Mouse (Mus musculus): ENCODE measurements around the gene Vamp2. TPM values are rescaled to one million over a fixed set of nuclear protein-coding genes. Genes with fewer than 3 reads are reported as not detected.

The Vamp2 gene
- total and polyA plus RNA-seq, 2 experiments from 2014 or later = 25.2 to 59.2 TPM

- Histone ChIP-seq H3K27ac (ENCODE audit: low read depth) (peak overlapping the region; percentile 93), H3K4me1 (ENCODE audit: control insufficient read depth, insufficient read depth) (peaks cover 44% of the 10 kb centered on the region), H3K4me3 (ENCODE audit: low read depth, low read length) (peak overlapping the region; percentile 89), H3K27me3 (ENCODE audit: control insufficient read depth, insufficient read depth, low read length) (no peaks in the 10 kb centered on the region), H3K9me3 (replicated peaks; ENCODE audit: control insufficient read depth, low read length) (no peaks in the 10 kb centered on the region), H3K4me2 (ENCODE audit: low read depth, low read length) (peak overlapping the region; percentile 90), H3K36me3 (replicated peaks; ENCODE audit: control insufficient read depth, insufficient read depth, low read length) (no peaks in the 10 kb centered on the region), H3K9ac (replicated peaks; ENCODE audit: low read depth, low read length) (no peak overlapping the region)
- no peak for DNase-seq (ENCODE audit: low spot score)
- no peak for ATAC-seq (ENCODE audit: insufficient read depth, low read depth)
- TF ChIP-seq EP300 (IDR thresholded peaks at IDR 0.05; ENCODE audit: low read depth) (no peak), CTCF (IDR thresholded peaks at IDR 0.05; ENCODE audit: low read depth) (no peak)
- 1% methylated on average over 17 of the region's 17 CpGs for WGBS
These were observed 26.0 kb upstream of the Vamp2 start for GRCm38 (mm10) chr11:69062194-69062760.

GRCm38 (mm10) chr11:69062761-69063224 is 25.5 kb upstream of the Vamp2 start:
- H3K9me3 ChIP-seq (replicated peaks; ENCODE audit: control insufficient read depth, low read length) = no peaks in the 10 kb centered on the region
- 0% methylated on average over 19 of the region's 19 CpGs for WGBS
- H3K27ac ChIP-seq (ENCODE audit: low read depth) = peak overlapping the region; percentile 93
- ATAC-seq (ENCODE audit: insufficient read depth, low read depth) (peak; percentile 17), DNase-seq (ENCODE audit: low spot score) (peak; percentile 79)
- no peaks in the 10 kb centered on the region for H3K36me3 ChIP-seq (replicated peaks; ENCODE audit: control insufficient read depth, insufficient read depth, low read length)
- peak overlapping the region; percentile 83 for H3K9ac ChIP-seq (replicated peaks; ENCODE audit: low read depth, low read length)
- H3K27me3 ChIP-seq (ENCODE audit: control insufficient read depth, insufficient read depth, low read length) = no peaks in the 10 kb centered on the region
- TF ChIP-seq CTCF (IDR thresholded peaks at IDR 0.05; ENCODE audit: low read depth) (no peak), EP300 (IDR thresholded peaks at IDR 0.05; ENCODE audit: low read depth) (no peak; the same call in 1 of the 2 replicates)
- peaks cover 49% of the 10 kb centered on the region for H3K4me1 ChIP-seq (ENCODE audit: control insufficient read depth, insufficient read depth)
- H3K4me2 ChIP-seq (ENCODE audit: low read depth, low read length) = peak overlapping the region; percentile 87
- peak overlapping the region; percentile 89 for H3K4me3 ChIP-seq (ENCODE audit: low read depth, low read length)

- no peaks in the 10 kb centered on the region for H3K36me3 ChIP-seq (replicated peaks; ENCODE audit: control insufficient read depth, insufficient read depth, low read length)
- H3K4me2 ChIP-seq (ENCODE audit: low read depth, low read length) = peak overlapping the region; percentile 87
- H3K9me3 ChIP-seq (replicated peaks; ENCODE audit: control insufficient read depth, low read length) = no peaks in the 10 kb centered on the region
- H3K4me3 ChIP-seq (ENCODE audit: low read depth, low read length) = peak overlapping the region; percentile 89
- H3K27me3 ChIP-seq (ENCODE audit: control insufficient read depth, insufficient read depth, low read length) = no peaks in the 10 kb centered on the region
- TF ChIP-seq EP300 (IDR thresholded peaks at IDR 0.05; ENCODE audit: low read depth) (peak; percentile 42; the same call in 1 of the 2 replicates), CTCF (IDR thresholded peaks at IDR 0.05; ENCODE audit: low read depth) (no peak)
- peak overlapping the region; percentile 93 for H3K27ac ChIP-seq (ENCODE audit: low read depth)
- DNase-seq (ENCODE audit: low spot score) (peak; percentile 62), ATAC-seq (ENCODE audit: insufficient read depth, low read depth) (peak; percentile 29)
- peak overlapping the region; percentile 83 for H3K9ac ChIP-seq (replicated peaks; ENCODE audit: low read depth, low read length)
- under 1% methylated on average over 31 of the region's 31 CpGs for WGBS
- H3K4me1 ChIP-seq (ENCODE audit: control insufficient read depth, insufficient read depth) = peaks cover 42% of the 10 kb centered on the region
These were observed 24.7 kb upstream of the Vamp2 start for GRCm38 (mm10) chr11:69063413-69064201.

GRCm38 (mm10) chr11:69064259-69065133 is 23.8 kb upstream of the Vamp2 start:
- Histone ChIP-seq H3K9ac (replicated peaks; ENCODE audit: low read depth, low read length) (peak overlapping the region; percentile 83; the same call in 1 of the 2 replicates), H3K36me3 (replicated peaks; ENCODE audit: control insufficient read depth, insufficient read depth, low read length) (no peaks in the 10 kb centered on the region), H3K27me3 (ENCODE audit: control insufficient read depth, insufficient read depth, low read length) (no peaks in the 10 kb centered on the region), H3K9me3 (replicated peaks; ENCODE audit: control insufficient read depth, low read length) (no peaks in the 10 kb centered on the region), H3K4me1 (ENCODE audit: control insufficient read depth, insufficient read depth) (peaks cover 41% of the 10 kb centered on the region), H3K4me3 (ENCODE audit: low read depth, low read length) (peak overlapping the region; percentile 89), H3K4me2 (ENCODE audit: low read depth, low read length) (peak overlapping the region; percentile 87), H3K27ac (ENCODE audit: low read depth) (peak overlapping the region; percentile 93)
- TF ChIP-seq CTCF (IDR thresholded peaks at IDR 0.05; ENCODE audit: low read depth) (no peak), EP300 (IDR thresholded peaks at IDR 0.05; ENCODE audit: low read depth) (no peak)
- DNase-seq (ENCODE audit: low spot score) = no peak
- no peak for ATAC-seq (ENCODE audit: insufficient read depth, low read depth)
- WGBS = 69% methylated on average over 9 of the region's 9 CpGs

- TF ChIP-seq CTCF (IDR thresholded peaks at IDR 0.05; ENCODE audit: low read depth) (no peak), EP300 (IDR thresholded peaks at IDR 0.05; ENCODE audit: low read depth) (no peak)
- H3K27ac ChIP-seq (ENCODE audit: low read depth) = no peak overlapping the region
- 74% methylated on average over 3 of the region's 3 CpGs for WGBS
- H3K4me1 ChIP-seq (ENCODE audit: control insufficient read depth, insufficient read depth) = peaks cover 41% of the 10 kb centered on the region
- H3K4me3 ChIP-seq (ENCODE audit: low read depth, low read length) = no peak overlapping the region
- no peak for DNase-seq (ENCODE audit: low spot score)
- no peak for ATAC-seq (ENCODE audit: insufficient read depth, low read depth)
- H3K27me3 ChIP-seq (ENCODE audit: control insufficient read depth, insufficient read depth, low read length) = no peaks in the 10 kb centered on the region
- H3K36me3 ChIP-seq (replicated peaks; ENCODE audit: control insufficient read depth, insufficient read depth, low read length) = no peaks in the 10 kb centered on the region
- no peak overlapping the region for H3K9ac ChIP-seq (replicated peaks; ENCODE audit: low read depth, low read length)
- no peak overlapping the region; the same call in 1 of the 2 replicates for H3K4me2 ChIP-seq (ENCODE audit: low read depth, low read length)
- H3K9me3 ChIP-seq (replicated peaks; ENCODE audit: control insufficient read depth, low read length) = no peaks in the 10 kb centered on the region
These were observed 22.8 kb upstream of the Vamp2 start for GRCm38 (mm10) chr11:69065394-69065925.
